Mouse (Mus musculus) heart, embryonic 15.5 days (tissue): Measurements from ENCODE around the gene Dnm3. TPM values are rescaled to one million over a fixed set of nuclear protein-coding genes. Genes with fewer than 3 reads are reported as not detected.

Source experiments
- ATAC-seq: fragments of 200-750 bp; cut with Nextera tagmentation; replicated peaks from 2 replicates; pipeline ENCODE4 v1.8.0; 2017; ENCODE audit warnings: low read depth, moderate TSS enrichment; ENCODE audit not compliant: insufficient number of reproducible peaks, insufficient read depth, low FRiP score
- H3K27ac ChIP-seq: fragments of 300-500 bp; sonication (generic); 2 replicates; pipeline ENCODE4 v1.5.1; 2015; ENCODE audit warnings: mild to moderate bottlenecking, inconsistent platforms
- H3K27me3 ChIP-seq: fragments of 300-500 bp; sonication (generic); 2 replicates; pipeline ENCODE4 v1.6.1; 2015; ENCODE audit warnings: inconsistent platforms
- H3K36me3 ChIP-seq: fragments of 300-500 bp; sonication (generic); 2 replicates; pipeline ENCODE4 v1.6.1; 2015; ENCODE audit warnings: mild to moderate bottlenecking, inconsistent platforms
- H3K4me1 ChIP-seq: fragments of 300-500 bp; sonication (generic); replicated peaks from 2 replicates; pipeline ENCODE4 v1.6.1; 2015; ENCODE audit warnings: inconsistent platforms
- H3K4me2 ChIP-seq: fragments of 300-500 bp; sonication (generic); 2 replicates; pipeline ENCODE4 v1.6.1; 2015; ENCODE audit warnings: inconsistent platforms, mild to moderate bottlenecking, moderate library complexity
- H3K4me3 ChIP-seq: fragments of 300-500 bp; sonication (generic); 2 replicates; pipeline ENCODE4 v1.5.1; 2015; ENCODE audit warnings: mild to moderate bottlenecking, inconsistent platforms
- H3K9ac ChIP-seq: fragments of 300-500 bp; sonication (generic); 2 replicates; pipeline ENCODE4 v1.6.1; 2015; ENCODE audit warnings: mild to moderate bottlenecking, inconsistent platforms
- H3K9me3 ChIP-seq: fragments of 300-500 bp; sonication (generic); replicated peaks from 2 replicates; pipeline ENCODE4 v1.6.1; 2016; ENCODE audit warnings: inconsistent platforms
- WGBS: fragments of 180-500 bp; shearing (Covaris S2); methylation state at CpG from one replicate; pipeline ENCODE4 v1.1.7; 2015; ENCODE audit warnings: mixed read lengths; 5-methylcytosine and 5-hydroxymethylcytosine counted together
- polyA plus RNA-seq: library from polyadenylated mRNA; unstranded; fragments of >200 nt; fragmentation: Nextera tagmentation; extraction: Ambion mirVana; gene quantifications from 2 replicates; pipeline ENCODE4 v1.2.1, GENCODE M21; 2015

Gene Dnm3
- polyA plus RNA-seq, 1 experiment from 2014 or later = 1.7 TPM

- Histone ChIP-seq H3K27ac (no peak overlapping the region), H3K9ac (no peak overlapping the region), H3K4me3 (no peak overlapping the region), H3K4me2 (no peak overlapping the region), H3K27me3 (no peaks in the 10 kb centered on the region), H3K36me3 (no peaks in the 10 kb centered on the region), H3K4me1 (no peaks in the 10 kb centered on the region), H3K9me3 (no peaks in the 10 kb centered on the region)
- ATAC-seq = no peak
- 64% methylated on average over 2 of the region's 2 CpGs for WGBS
These were observed 154.7 kb downstream of the Dnm3 start for GRCm38 (mm10) chr1:162323142-162323541.

GRCm38 (mm10) chr1:162313451-162314276 lies 164.2 kb downstream of the Dnm3 start:
- Histone ChIP-seq H3K27ac (no peak overlapping the region), H3K4me3 (peak overlapping the region; percentile 38), H3K4me2 (peak overlapping the region; percentile 56), H3K27me3 (no peaks in the 10 kb centered on the region), H3K36me3 (no peaks in the 10 kb centered on the region), H3K9me3 (no peaks in the 10 kb centered on the region), H3K9ac (no peak overlapping the region), H3K4me1 (no peaks in the 10 kb centered on the region; the same call in 1 of the 2 replicates)
- no peak for ATAC-seq
- 23% methylated on average over 11 of the region's 11 CpGs for WGBS

GRCm38 (mm10) chr1:162312621-162313020 lies 165.2 kb downstream of the Dnm3 start:
- no peak overlapping the region for H3K27ac ChIP-seq

GRCm38 (mm10) chr1:162312152-162312551 lies 165.7 kb downstream of the Dnm3 start:
- WGBS = 71% methylated on average over 7 of the region's 7 CpGs
- Histone ChIP-seq H3K36me3 (no peaks in the 10 kb centered on the region), H3K27me3 (no peaks in the 10 kb centered on the region), H3K9ac (no peak overlapping the region), H3K9me3 (no peaks in the 10 kb centered on the region), H3K27ac (no peak overlapping the region), H3K4me3 (no peak overlapping the region), H3K4me2 (no peak overlapping the region), H3K4me1 (no peaks in the 10 kb centered on the region; the same call in 1 of the 2 replicates)
- no peak for ATAC-seq

More at GRCm38 (mm10) chr1:162312621-162313020, 165.2 kb downstream of the Dnm3 start:
- no peaks in the 10 kb centered on the region for H3K36me3 ChIP-seq
- no peaks in the 10 kb centered on the region; the same call in 1 of the 2 replicates for H3K4me1 ChIP-seq
- no peaks in the 10 kb centered on the region for H3K27me3 ChIP-seq
- 74% methylated on average over 2 of the region's 2 CpGs for WGBS
- no peak overlapping the region for H3K4me2 ChIP-seq
- H3K4me3 ChIP-seq = no peak overlapping the region
- H3K9me3 ChIP-seq = no peaks in the 10 kb centered on the region
- no peak for ATAC-seq
- H3K9ac ChIP-seq = no peak overlapping the region

- Histone ChIP-seq H3K36me3 (no peaks in the 10 kb centered on the region), H3K4me2 (no peak overlapping the region), H3K4me3 (no peak overlapping the region), H3K9me3 (no peaks in the 10 kb centered on the region), H3K9ac (no peak overlapping the region), H3K4me1 (no peaks in the 10 kb centered on the region), H3K27me3 (no peaks in the 10 kb centered on the region), H3K27ac (no peak overlapping the region)
- no peak for ATAC-seq
- 73% methylated on average over 6 of the region's 6 CpGs for WGBS
These were observed 172.6 kb downstream of the Dnm3 start for GRCm38 (mm10) chr1:162305247-162305646.

- Histone ChIP-seq H3K4me2 (no peak overlapping the region), H3K9me3 (no peaks in the 10 kb centered on the region), H3K4me3 (no peak overlapping the region), H3K4me1 (no peaks in the 10 kb centered on the region), H3K9ac (no peak overlapping the region), H3K27ac (no peak overlapping the region), H3K36me3 (no peaks in the 10 kb centered on the region), H3K27me3 (no peaks in the 10 kb centered on the region)
- 50% methylated on average over 4 of the region's 4 CpGs for WGBS
- no peak for ATAC-seq
These were observed 175.4 kb downstream of the Dnm3 start for GRCm38 (mm10) chr1:162302480-162302879.

GRCm38 (mm10) chr1:162299558-162300319 lies 178.1 kb downstream of the Dnm3 start:
- ATAC-seq = no peak
- Histone ChIP-seq H3K27me3 (no peaks in the 10 kb centered on the region), H3K36me3 (no peaks in the 10 kb centered on the region), H3K4me1 (no peaks in the 10 kb centered on the region), H3K4me3 (no peak overlapping the region), H3K27ac (no peak overlapping the region; the same call in 1 of the 2 replicates), H3K9me3 (no peaks in the 10 kb centered on the region), H3K9ac (no peak overlapping the region), H3K4me2 (no peak overlapping the region)
- 70% methylated on average over 12 of the region's 12 CpGs for WGBS

GRCm38 (mm10) chr1:162298527-162298926 lies 179.3 kb downstream of the Dnm3 start:
- Histone ChIP-seq H3K4me1 (peaks cover 5% of the 10 kb centered on the region), H3K4me2 (no peak overlapping the region), H3K4me3 (no peak overlapping the region), H3K9me3 (no peaks in the 10 kb centered on the region), H3K27ac (no peak overlapping the region), H3K36me3 (no peaks in the 10 kb centered on the region), H3K9ac (no peak overlapping the region), H3K27me3 (no peaks in the 10 kb centered on the region)
- ATAC-seq = no peak
- 83% methylated on average over 3 of the region's 3 CpGs for WGBS

GRCm38 (mm10) chr1:162295443-162295842 lies 182.4 kb downstream of the Dnm3 start:
- WGBS = 73% methylated on average over 5 of the region's 5 CpGs
- no peaks in the 10 kb centered on the region for H3K36me3 ChIP-seq
- ATAC-seq = no peak; the same call in 1 of the 2 replicates
- H3K4me2 ChIP-seq = no peak overlapping the region
- H3K27ac ChIP-seq = peak overlapping the region; percentile 64; the same call in 1 of the 2 replicates
- H3K9me3 ChIP-seq = no peaks in the 10 kb centered on the region
- H3K27me3 ChIP-seq = no peaks in the 10 kb centered on the region
- H3K9ac ChIP-seq = no peak overlapping the region
- H3K4me3 ChIP-seq = no peak overlapping the region
- peaks cover 7% of the 10 kb centered on the region for H3K4me1 ChIP-seq

- Histone ChIP-seq H3K4me2 (no peak overlapping the region), H3K4me1 (peaks cover 7% of the 10 kb centered on the region), H3K9me3 (no peaks in the 10 kb centered on the region), H3K4me3 (no peak overlapping the region), H3K9ac (no peak overlapping the region), H3K36me3 (no peaks in the 10 kb centered on the region), H3K27me3 (no peaks in the 10 kb centered on the region), H3K27ac (peak overlapping the region; percentile 64)
- WGBS = 77% methylated on average over 4 of the region's 4 CpGs
- no peak for ATAC-seq
These were observed 183.3 kb downstream of the Dnm3 start for GRCm38 (mm10) chr1:162294572-162294910.

- Histone ChIP-seq H3K27ac (peak overlapping the region; percentile 64), H3K9ac (no peak overlapping the region)
These were observed 183.9 kb downstream of the Dnm3 start for GRCm38 (mm10) chr1:162293732-162294571.

More at GRCm38 (mm10) chr1:162293732-162294571, 183.9 kb downstream of the Dnm3 start:
- no peaks in the 10 kb centered on the region for H3K36me3 ChIP-seq
- no peaks in the 10 kb centered on the region for H3K27me3 ChIP-seq
- WGBS = 53% methylated on average over 4 of the region's 4 CpGs
- peaks cover 7% of the 10 kb centered on the region for H3K4me1 ChIP-seq
- H3K9me3 ChIP-seq = no peaks in the 10 kb centered on the region
- ATAC-seq = no peak
- no peak overlapping the region for H3K4me2 ChIP-seq
- no peak overlapping the region for H3K4me3 ChIP-seq
